Mouse (Mus musculus) cerebellum, adult 8-10 months (tissue): ENCODE measurements around the gene Pcca.

Experiments
- DNase-seq: peaks from one replicate; pipeline ENCODE4 v3.0.0; 2022

Gene Pcca

DNA sequence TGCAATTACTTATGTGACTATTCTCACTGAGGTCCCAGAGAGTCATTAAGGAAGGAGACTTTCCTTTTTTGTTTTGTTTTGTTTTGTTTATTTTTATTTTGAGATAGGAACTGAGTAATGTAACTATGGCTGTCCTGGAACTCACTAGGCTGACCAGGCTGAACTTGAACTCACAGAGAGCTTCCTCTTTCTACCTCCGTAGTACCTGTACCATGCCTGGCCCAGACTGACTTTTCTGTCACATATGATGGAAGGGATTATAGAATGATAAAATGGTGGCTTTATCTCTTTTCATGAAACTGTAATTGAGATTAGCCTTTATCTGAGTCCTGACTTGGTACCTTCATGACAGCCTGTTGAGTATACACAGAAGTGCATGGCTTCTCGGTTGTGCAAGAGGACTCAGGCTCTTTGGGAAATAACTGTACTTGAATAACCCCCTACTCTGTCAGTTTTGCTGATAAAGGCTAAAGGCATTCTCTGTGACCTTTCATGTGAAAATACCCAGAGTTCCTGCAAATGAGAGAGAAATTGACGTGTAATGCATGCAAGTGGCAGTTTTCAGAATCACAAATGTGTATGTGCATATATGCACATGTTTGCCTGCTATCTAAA is 115.3 kb downstream of the Pcca start:
- no peak for DNase-seq

DNA sequence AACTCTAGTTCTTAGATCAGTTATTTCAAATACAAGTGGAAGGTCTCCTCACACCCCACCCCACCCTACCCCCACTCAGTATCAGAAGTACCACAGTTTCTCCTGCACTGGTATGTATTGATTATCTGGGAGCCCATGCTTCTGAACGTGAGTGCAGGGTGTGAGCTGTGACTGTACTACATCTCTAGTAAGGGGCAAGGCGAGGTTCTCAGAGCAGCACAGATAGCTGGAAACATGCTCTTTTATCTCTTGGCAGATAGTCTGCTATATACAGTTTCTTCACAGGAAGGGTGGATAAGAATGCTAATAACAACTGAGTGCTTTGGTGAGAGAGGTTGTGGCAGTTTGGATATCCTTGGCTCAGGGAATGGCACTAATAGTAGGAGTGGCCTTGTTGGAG is 117.6 kb downstream of the Pcca start:
- DNase-seq = no peak

DNA sequence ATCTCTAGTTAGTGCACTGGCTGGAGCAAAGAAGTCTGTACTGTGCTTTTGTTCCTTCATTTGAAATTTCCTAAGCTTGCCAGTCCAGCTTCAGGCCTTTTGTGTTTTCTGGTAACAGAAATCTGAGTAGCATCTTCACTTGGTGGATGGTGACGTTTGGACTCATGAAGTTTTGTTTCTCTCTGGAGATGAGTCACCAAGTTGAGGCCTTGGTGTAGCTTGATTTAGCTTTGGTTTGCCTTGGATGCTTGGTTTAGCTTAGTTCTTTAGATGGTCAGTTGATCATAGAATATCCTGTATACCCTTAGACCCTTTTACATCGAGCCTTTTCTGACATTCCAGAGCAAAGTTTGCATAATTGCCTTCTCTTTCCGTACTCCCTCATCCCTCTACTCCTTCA is 141.5 kb downstream of the Pcca start:
- DNase-seq = no peak

DNA sequence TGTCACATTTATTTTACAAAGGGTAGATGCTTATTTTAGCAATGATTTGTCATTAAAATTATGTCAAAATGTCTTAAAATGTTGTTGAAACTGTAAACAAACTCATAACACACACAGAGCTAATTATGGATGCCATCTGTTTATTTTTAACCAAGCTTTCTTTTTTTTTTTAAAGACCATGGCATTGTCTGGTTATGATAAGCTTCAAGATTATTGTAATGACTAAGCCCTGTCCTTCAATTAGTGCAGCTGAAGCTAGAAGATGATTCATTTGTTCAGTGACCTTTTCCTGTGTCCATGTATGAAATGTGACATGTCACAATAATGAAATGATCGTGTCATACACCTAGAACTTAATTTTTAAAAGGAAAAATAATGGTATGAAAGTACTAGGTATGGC is 149.5 kb downstream of the Pcca start:
- no peak for DNase-seq

DNA sequence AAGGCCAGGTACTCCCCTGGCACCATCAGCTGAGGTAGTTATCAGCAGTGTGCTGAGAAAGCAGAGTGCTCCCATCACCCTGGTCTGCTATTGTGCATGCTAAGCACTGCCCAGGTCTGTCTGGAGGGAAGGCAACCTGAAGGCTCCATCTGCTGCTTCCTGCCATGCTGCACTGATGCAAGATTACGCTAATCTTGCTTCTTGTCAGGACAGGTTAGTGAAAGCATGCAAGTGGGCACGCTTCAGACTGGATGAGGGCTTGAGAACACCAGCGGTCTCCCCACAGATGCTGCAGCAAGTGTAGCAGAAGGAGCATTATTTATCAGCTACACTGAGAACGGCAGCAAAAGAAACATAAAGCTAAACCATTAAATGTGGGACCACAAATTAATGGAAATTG is 150.1 kb downstream of the Pcca start:
- peak; percentile 45 for DNase-seq

DNA sequence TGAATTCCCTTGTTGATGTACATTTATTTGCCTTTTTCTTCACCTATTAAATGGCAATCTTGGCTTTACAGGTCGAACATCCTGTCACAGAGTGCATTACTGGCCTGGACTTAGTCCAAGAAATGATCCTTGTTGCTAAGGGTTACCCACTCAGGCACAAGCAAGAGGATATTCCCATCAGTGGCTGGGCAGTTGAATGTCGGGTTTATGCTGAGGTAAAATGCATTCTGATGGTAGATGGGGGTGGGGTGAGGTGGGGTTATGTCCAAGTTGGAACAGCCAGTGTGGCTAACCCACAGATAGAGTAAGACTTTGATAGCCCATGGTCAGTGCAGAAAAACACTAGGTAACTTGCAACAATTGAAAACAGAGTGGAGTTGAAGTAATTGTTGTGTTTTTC is 150.7 kb downstream of the Pcca start:
- DNase-seq = peak; percentile 20

DNA sequence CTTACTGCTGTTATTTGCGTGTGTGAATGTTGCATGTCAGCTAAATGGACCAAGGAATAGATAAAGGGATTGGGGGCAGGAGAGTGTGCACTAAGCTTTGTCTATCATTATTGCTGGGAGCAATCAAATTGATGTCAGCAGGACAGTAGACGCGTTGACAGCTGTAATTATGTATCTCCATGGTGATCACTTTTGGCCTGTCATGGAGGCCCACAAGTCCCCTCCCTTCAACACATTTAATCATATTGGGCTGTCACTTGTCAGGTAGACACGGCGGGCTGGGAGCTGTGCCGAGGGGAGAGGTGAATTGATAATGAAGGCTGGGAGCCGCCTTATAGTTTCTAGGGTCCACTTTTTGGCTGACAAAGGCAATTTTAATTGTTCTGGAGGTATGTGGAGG is 153.3 kb downstream of the Pcca start:
- DNase-seq = no peak

DNA sequence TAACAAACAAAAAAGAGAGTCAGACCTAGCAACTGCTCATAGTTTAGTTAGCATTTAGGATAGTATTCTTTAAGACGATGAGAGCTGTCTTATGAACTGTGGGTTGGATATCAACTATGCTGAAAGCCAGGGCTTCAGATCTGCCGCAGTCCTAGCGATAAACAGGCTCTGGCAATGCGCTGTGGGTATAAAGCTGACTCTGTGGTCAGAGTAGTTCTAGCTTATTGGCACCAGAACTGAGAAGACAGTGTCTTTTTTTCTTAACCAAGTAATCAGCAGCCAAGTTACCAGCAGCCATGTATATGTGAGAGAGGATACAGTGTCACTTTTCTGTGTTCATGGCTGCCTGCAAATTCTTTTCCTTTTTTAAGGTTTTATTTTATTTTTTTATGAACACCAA is 154.3 kb downstream of the Pcca start:
- DNase-seq = no peak

DNA sequence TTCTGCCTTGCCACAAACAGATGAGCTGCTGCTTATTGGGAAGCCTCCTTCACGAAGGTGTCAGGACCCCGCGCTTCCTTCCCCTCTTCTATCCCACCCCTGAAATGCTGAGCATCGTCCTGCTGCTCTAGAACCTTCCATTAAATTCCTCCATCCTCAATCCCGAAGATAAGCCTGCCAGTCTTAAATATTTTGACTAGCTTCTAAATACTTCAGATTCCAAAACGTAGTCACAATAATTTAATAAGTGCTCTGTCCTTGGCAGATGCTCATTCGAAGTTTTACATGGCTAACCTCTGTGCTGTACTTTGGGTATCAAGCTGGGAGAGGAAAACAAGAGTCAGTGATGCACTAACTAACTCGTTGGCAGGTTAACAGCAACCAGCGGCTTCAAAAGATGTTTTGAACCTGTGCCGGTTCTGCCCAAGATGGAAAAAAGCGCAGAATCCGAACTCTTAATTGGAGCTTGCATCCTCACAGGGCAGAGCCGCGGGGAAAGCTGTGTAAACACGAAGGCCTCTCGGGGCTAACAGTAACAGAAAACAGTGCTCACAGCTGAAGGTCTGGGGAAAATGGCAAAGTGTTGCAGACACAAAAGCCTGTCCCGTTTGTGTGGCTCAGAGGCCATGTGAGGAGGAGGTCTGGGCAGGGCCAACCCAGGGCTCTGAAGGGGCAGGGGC is 155.2 kb downstream of the Pcca start:
- DNase-seq = no peak

DNA sequence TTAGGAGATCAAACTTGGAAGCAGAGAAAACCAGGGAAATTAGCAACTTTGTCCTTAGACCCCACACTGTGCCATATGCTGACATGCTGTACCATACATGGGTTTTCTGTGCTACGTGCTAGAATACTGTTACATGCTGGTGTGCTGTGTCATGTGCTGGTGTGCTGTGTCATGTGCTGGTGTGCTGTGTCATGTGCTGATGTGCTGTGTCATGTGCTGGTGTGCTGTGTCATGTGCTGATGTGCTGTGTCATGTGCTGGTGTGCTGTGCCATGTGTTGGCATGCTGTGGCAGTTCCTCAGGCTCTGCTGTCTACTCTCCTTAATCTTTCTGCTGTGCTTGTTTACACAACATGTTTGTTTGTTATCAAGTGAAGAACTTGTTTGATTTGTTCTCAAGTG is 157.4 kb downstream of the Pcca start:
- no peak for DNase-seq

DNA sequence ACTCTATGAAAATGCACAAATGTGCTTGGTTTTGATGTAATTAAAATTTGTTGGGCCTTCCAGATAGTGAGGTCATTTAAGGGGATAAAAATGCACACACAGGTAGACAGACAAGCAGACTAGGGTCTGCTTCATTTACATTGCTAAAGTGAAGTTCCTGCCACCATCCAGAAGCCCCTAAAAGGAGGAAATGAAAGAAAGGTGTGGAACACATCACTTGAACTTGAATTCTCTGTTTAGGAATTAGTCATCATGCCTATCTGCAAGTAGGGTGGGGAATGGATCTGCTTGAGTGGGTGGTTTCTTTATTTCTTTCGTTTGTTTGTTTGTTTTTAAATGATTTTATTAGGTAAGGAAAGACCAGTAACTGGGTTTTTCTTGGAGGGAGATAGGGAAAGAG is 166.2 kb downstream of the Pcca start:
- DNase-seq = no peak

DNA sequence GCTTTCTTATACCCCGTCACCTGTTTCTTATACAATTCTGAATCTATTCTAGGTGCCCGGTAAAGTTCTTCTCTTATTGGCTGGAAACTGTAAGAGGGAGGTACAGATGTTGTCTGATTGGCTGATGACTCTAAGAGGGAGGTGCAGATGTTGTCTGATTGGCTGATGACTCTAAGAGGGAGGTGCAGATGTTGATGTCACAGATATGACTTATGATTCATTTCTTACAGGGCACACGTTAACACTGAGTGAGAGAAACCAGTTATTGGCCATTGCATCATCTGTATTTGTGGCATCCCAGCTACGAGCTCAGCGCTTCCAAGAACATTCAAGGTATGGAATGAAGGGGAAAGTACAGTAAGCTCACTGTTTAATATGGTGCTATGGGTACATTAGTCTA is 179.7 kb downstream of the Pcca start:
- DNase-seq = no peak

DNA sequence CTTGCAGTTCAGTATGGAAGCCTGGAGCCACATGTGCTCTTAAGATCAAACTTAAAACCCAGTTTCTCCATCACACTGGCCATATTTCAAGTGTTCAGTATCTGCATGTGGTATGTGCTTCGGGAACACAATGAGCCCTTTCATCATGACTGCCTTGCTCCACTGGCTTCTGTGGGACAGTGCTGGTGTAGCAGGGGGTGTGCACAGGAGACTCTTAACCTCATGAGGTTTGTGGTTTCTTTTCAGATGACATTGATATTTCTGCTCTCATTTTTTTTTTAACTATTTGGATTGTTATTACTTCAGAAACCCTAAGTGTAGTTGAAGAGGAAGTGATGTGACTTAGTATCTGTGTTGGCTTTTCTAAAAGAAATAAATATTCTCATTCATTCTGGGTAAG is 180.8 kb downstream of the Pcca start:
- DNase-seq = no peak

DNA sequence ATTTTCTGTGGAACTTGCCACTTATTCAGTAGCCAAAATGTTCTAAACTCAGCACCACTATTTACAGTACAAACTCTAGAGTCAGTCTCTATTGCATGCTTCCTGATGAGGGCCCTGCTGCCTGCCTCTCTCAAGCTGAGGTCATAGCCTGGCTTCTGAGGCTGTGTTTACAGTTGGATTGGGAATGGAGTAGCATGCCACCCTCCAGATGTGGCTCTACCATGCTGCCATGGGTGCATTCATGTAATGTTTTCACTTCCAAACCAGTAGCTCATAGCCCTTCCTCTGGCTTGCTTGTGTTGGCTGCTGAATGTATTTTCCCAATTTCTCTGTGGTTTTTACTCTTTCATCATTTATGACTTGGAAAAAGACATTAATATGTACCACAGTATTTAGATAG is 181.9 kb downstream of the Pcca start:
- no peak for DNase-seq

DNA sequence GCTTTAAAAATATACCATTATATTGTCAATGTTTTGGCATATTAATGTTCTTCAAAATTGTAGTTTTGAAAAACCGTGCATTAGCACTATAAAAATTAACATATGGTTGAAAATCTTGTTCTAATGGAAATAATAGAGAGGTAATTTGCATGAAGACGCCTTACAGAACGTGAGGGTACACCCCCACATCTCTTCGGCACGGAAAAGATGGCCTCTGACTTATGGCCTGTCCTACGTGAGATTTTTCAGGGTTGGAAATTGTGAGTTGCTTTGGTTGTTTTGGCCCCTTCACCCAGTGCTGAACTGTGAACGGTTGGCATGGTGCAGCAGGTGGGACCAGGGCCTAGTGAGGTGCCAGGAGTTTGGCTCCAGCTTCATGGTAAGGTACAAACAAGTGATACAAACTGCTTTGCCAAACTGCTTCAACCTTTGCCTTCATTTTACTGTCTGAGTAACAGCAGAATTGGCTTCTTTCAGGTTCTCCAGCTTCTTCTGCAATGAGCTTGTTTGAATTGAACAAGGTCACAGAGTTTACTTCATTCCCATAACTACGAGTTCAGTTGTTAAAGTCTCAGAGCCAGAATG is 185.5 kb downstream of the Pcca start:
- no peak for DNase-seq

DNA sequence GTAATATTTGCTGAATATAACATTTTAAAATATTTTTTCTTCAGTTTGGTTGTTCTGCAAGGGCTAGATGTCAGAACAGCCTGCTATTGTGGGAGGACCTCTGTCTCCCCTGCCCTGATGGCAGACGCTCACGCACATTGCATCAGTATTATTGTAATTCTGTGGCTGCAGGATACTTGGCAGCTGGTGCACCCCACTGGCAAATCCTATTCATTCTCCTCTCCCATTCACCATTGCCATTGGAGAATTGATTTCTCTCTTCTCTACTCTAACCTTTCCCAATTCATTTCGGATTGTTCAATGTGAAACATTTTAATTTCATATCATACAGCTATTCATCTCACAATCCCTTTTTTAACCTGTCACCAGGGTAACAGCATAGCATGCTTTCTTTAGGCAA is 186.9 kb downstream of the Pcca start:
- peak; percentile 21 for DNase-seq

DNA sequence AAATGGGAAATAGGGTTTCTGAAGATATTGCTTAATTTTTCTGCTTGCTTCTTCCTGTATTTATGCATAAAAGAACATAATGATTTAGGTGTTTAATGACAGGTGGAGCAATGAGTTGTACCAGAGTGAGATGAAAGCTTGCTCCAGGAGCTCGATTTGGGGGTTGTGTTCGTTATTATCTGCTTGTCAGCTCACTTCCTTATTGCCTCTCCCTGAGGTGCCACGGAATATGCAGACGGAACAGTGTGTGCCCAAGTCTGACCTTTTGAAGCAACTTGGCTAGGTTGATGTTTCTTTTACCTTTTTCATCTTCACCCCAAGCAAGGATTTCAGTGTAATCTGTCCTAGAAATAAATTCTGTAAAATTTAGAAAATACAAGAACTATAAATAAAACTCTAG is 187.6 kb downstream of the Pcca start:
- DNase-seq = no peak

DNA sequence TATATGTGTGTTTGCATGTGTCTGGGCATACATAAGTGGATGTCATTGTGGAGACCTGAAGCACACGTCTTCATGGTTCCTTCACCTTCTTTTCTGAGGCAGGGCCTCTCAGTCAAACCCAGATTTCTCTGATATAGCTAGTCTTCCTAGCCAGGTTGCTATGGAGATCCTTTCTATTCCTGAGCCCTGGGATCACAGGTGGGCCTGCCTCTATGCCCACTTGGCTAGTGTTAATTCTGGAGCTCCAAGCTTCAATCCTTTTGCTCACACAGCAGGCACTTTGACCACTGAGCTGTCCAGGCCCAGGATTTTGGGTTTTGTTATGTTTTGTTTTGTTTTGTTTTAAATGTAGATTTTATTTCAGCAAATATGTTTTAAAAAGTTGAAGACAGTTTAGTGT is 192.3 kb downstream of the Pcca start:
- DNase-seq = no peak

DNA sequence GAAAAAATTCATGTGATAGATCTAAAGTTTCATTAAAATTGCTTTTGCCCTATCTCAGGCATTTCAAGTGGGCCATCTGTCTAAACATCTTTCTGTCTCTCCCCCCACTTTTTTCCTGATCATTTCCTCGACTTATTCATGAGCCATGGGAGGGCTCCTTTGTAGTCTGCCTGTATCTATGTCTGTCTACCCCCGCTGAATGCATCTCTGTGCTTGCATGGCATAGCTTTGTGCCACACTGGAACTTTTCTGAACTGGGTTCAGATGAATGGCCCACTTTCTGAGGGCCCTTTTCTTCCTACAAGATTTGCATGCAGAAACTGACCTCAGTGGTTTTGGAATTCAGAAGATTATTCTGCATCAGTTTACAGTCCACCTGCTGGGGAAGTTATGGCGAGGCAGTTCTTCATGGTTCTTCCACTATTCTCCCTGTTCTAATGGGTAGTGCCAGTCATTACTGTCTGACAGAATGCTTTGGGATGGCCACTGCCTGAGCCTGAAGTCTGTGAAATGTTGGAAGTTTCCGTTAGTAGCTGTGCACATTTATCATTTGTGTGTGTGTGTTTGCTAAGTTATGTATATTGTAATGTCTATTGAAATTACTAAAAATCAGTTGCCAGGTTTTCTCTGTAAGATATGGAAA is 195.4 kb downstream of the Pcca start:
- DNase-seq = no peak

DNA sequence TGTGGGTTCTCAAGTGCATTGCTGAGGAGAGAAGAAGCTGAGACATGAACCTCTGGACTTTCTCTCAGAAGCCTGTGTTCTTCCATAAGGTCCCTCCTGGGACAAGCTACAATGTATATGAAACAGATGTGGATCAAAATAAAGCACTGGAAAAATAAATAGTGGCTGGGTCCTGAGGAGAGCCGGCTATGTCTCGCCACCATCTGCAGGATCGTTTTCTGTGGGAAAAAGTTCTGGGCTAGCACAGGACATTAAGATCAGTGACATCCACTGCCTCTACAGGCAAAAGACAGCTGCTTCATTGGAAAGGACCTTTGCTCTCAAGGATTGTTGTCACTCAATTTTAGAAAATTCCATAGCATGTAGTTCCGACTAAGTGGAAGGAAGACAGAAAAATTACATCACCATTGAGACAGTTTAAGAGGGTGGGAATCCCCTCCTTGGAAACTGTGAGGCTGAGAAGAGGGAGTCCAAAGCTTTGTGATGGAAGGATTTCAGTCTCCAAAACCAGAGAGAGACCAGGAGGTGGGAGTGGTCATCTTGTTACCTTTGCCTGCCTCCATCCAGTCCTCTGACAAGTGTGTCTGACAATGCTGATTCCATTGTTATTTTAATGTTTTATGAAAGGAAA is 196.9 kb downstream of the Pcca start:
- DNase-seq = no peak

DNA sequence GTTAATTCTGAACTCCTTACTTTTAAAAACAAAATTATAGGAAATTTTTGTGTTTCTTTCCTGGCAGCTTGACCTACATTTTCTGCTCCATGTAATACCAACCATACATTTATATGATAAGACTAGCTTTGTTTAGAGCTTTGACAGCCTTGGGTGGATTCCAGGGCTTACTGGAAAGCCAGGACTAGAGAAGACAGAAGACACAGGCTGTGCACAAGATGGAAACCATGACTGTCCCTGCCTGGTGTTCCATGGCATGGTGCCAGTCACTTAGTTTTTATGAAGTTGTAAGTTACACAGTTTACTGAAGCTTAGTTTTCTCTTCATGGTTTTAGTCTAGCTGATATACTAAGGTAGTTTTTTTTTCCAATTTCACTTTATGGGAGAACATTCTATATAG is 202.7 kb downstream of the Pcca start:
- no peak for DNase-seq

DNA sequence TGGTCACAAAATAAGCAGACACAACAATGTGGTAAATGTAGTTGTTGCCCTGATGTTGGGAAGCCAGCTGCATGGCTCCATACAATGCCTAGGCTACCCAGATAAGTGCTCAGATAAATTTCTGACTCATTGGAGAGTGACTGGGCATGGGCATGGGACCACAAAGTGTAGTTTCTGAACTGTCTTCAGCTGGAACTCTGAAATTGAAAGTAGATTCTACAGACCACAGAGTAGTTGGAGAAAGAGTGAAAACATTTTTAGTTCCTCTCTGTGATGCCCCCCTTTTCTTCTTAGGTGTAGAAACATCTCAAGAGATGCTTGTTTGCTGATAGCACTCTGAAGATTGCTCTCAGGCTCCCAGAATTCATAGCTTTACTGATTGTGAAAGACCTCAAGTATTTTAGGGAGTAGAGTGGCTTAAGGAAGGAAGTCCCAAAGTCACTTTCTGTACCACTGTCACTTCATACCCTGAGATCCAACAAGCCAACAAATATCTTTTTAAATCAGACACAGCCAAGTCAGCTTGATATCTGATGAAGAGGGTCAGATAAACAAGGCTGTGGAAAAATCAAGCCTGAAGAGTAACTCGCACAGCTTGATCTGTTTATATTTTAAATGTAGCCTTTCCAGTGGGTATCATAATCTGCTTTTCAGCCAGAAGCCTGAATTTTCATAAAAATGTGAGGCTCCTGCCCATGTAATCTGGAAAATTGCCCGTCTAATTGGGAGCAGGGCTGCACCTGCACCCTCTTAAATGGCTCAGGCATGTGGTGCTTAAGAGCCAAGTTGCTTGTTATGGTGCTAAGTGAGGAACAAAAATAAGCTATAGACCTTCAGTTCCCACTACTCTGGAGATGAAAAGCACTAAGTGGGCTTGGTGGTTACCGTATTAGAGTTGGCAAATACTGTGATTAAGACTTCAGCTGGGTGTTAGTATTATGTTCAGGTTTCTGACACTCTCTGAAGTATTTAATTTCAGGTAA is 214.0 kb downstream of the Pcca start:
- no peak for DNase-seq

DNA sequence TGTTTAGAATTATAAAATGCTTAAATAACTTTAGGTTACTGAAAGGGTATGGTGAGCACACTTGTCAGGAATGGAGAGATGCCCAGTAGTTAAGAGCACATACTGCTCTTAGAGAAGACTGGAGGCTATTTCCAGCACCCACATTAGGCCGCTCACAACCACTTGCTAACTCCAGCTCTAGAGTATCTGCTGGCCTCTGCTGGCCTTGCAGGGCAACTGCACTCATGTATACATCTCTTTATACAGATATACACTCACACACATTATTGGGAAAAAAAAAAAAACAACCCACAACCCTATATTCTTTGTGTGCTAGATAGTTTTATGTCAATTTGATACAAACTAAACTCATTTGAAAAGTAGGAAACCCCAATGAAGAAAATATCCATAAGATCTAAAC is 217.4 kb downstream of the Pcca start:
- DNase-seq = no peak
